In genomic region chr11:109704311-109705205, GRCm38 (mm10) we compare ENCODE assay signal across 17 mouse cellular contexts. TPM values are rescaled to one million over a fixed set of nuclear protein-coding genes. Genes with fewer than 3 reads are reported as not detected.
DNase-seq lines count a peak whose midpoint lies in the region; ATAC-seq and TF ChIP-seq lines count a peak whose summit lies in the region.
"Had no signal": no experiment of that assay in that cellular context is flagged by ENCODE, and none has a peak within 500 bp of the region (broad histone marks: within the 10 kb centered on the region; RNA-seq: fewer than 3 reads in every experiment).

No protein-coding gene starts in this region.

- H3K4me2 ChIP-seq in forebrain, embryonic 15.5 days (replicated peaks): no peak overlapping the region
- no peak overlapping the region for H3K4me2 ChIP-seq in kidney, embryonic 16.5 days (replicated peaks; ENCODE audit: low read depth, low read length)
- peak overlapping the region; percentile 53 for H3K4me2 ChIP-seq in CH12.LX (ENCODE audit: insufficient read depth, low read depth, poor library complexity, severe bottlenecking)
- no peak overlapping the region for H3K4me2 ChIP-seq in liver, embryonic 13.5 days
- H3K4me2 ChIP-seq: forebrain, embryonic 12.5 days had no signal

- intact Hi-C loops in left cerebral cortex, postnatal 36 days (cut with DNase I): no loop called here

- in situ Hi-C loops in CH12.LX (cut with MboI; ENCODE audit: low pct_ligation_motif_present, low pct_unique_long_range_greater_than_20kb, low sequenced_read_pairs): no loop called here

- H3K9ac ChIP-seq in forebrain, embryonic 15.5 days (replicated peaks): no peak overlapping the region
- no peak overlapping the region for H3K9ac ChIP-seq in kidney, embryonic 16.5 days (replicated peaks; ENCODE audit: low read length)
- no peak overlapping the region for H3K9ac ChIP-seq in CH12.LX (ENCODE audit: insufficient read depth, low read depth)
- H3K9ac ChIP-seq in liver, embryonic 13.5 days: no peak overlapping the region
- H3K9ac ChIP-seq: forebrain, embryonic 12.5 days; heart, embryonic 13.5 days; liver, embryonic 14.5 days had no signal

- no peaks in the 10 kb centered on the region for H3K36me3 ChIP-seq in forebrain, embryonic 15.5 days
- H3K36me3 ChIP-seq in forebrain, embryonic 10.5 days (replicated peaks): no peaks in the 10 kb centered on the region
- H3K36me3 ChIP-seq in kidney, embryonic 16.5 days (ENCODE audit: insufficient read depth, low read length): no peaks in the 10 kb centered on the region
- H3K36me3 ChIP-seq in CH12.LX (replicated peaks in 1 of 2; ENCODE audit: control insufficient read depth in 1 of 2, insufficient read depth in 1 of 2, low read length in 1 of 2): no peaks in the 10 kb centered on the region
- H3K36me3 ChIP-seq in liver, embryonic 13.5 days: no peaks in the 10 kb centered on the region
- H3K36me3 ChIP-seq: forebrain, embryonic 12.5 days; heart, embryonic 13.5 days had no signal

- H3K79me2 ChIP-seq in CH12.LX (replicated peaks; ENCODE audit: control insufficient read depth, extremely low read depth, insufficient read depth, poor library complexity, severe bottlenecking): no peaks in the 10 kb centered on the region

- no peak for TF ChIP-seq RAD21 in CH12.LX (IDR thresholded peaks at IDR 0.05; ENCODE audit: low read depth, low read length)

- no peaks in the 10 kb centered on the region for H3K27me3 ChIP-seq in forebrain, embryonic 15.5 days
- H3K27me3 ChIP-seq in forebrain, embryonic 10.5 days (ENCODE audit: poor library complexity, severe bottlenecking): no peaks in the 10 kb centered on the region
- H3K27me3 ChIP-seq in kidney, embryonic 16.5 days (ENCODE audit: insufficient read depth, low read length): no peaks in the 10 kb centered on the region
- peaks cover 2% of the 10 kb centered on the region for H3K27me3 ChIP-seq in CH12.LX (replicated peaks)
- no peaks in the 10 kb centered on the region for H3K27me3 ChIP-seq in liver, embryonic 13.5 days
- H3K27me3 ChIP-seq: forebrain, embryonic 12.5 days; heart, embryonic 13.5 days had no signal

- TF ChIP-seq CTCF in CH12.LX (conservative IDR thresholded peaks at IDR 0.05 in 1 of 2, IDR thresholded peaks at IDR 0.05 in 1 of 2; ENCODE audit: low read depth in 2 of 2, low read length in 2 of 2): no peak

- 0 out of 2 replicates have a peak overlapping the region, but pooled peaks have one; percentile 16 for H3K27ac ChIP-seq in forebrain, embryonic 15.5 days (replicated peaks)
- H3K27ac ChIP-seq in forebrain, embryonic 10.5 days: no peak overlapping the region
- H3K27ac ChIP-seq in kidney, embryonic 16.5 days (ENCODE audit: low read length): no peak overlapping the region
- no peak overlapping the region for H3K27ac ChIP-seq in CH12.LX (ENCODE audit: insufficient read depth, low read depth)
- peak overlapping the region; percentile 58 for H3K27ac ChIP-seq in liver, embryonic 13.5 days
- H3K27ac ChIP-seq: forebrain, embryonic 12.5 days; liver, embryonic 14.5 days had no signal

- DNase-seq in forebrain, embryonic 10.5 days (ENCODE audit: extremely low spot score, low spot score): no peak
- no peak for DNase-seq in kidney, postnatal 25 days
- peak; percentile 53 for DNase-seq in CH12.LX (ENCODE audit: extremely low read depth)
- no peak for DNase-seq in liver, embryonic 13.5 days
- no peak for DNase-seq in c-Kit-positive CD71-positive TER-119-positive erythroid progenitor cells, embryonic 14.5 days (ENCODE audit: low spot score)
- no peak for DNase-seq in left cerebral cortex, postnatal 36 days (ENCODE audit: low spot score in 2 of 2)
- DNase-seq: embryo, embryonic 11 days; heart, adult 18-20 months; heart, postnatal 36 days; lung, postnatal 10 days; thymus, postnatal 14 days had no signal

- 0 out of 2 replicates have a peak, but pooled peaks have one; percentile 8 for TF ChIP-seq EP300 in CH12.LX (IDR thresholded peaks at IDR 0.05; ENCODE audit: low read length)

- no peak for TF ChIP-seq POLR2A in CH12.LX (IDR thresholded peaks at IDR 0.05; ENCODE audit: low read depth, low read length)

- WGBS in forebrain, embryonic 15.5 days: 81% methylated on average over 22 of the region's 22 CpGs
- 91% methylated on average over 22 of the region's 22 CpGs for WGBS in forebrain, embryonic 10.5 days
- 64% methylated on average over 22 of the region's 22 CpGs for WGBS in kidney, embryonic 16.5 days
- WGBS in liver, embryonic 13.5 days (ENCODE audit: insufficient replicate concordance): 79% methylated on average over 22 of the region's 22 CpGs

- dilution Hi-C loops in CH12.LX (cut with MboI; ENCODE audit: extremely low pct_ligation_motif_present, extremely low pct_unique_long_range_greater_than_20kb, low sequenced_read_pairs): no loop called here

- H3K4me1 ChIP-seq in forebrain, embryonic 15.5 days: peaks cover 21% of the 10 kb centered on the region
- H3K4me1 ChIP-seq in forebrain, embryonic 10.5 days: peaks cover 5% of the 10 kb centered on the region
- peaks cover 23% of the 10 kb centered on the region for H3K4me1 ChIP-seq in kidney, embryonic 16.5 days (ENCODE audit: insufficient read depth, low read length)
- peaks cover 13 to 28% of the 10 kb centered on the region in 2 experiments for H3K4me1 ChIP-seq in CH12.LX (ENCODE audit: control insufficient read depth in 1 of 2, insufficient read depth in 2 of 2)
- peaks cover 25% of the 10 kb centered on the region for H3K4me1 ChIP-seq in liver, embryonic 13.5 days (replicated peaks)
- H3K4me1 ChIP-seq: forebrain, embryonic 12.5 days had no signal

- no peak overlapping the region for H3K4me3 ChIP-seq in forebrain, embryonic 15.5 days
- H3K4me3 ChIP-seq in forebrain, embryonic 10.5 days: no peak overlapping the region
- H3K4me3 ChIP-seq in kidney, embryonic 16.5 days (ENCODE audit: low read length): no peak overlapping the region
- H3K4me3 ChIP-seq in CH12.LX (replicated peaks in 1 of 3; ENCODE audit: low read depth in 2 of 3, low read length in 2 of 3, poor library complexity in 1 of 3): peak overlapping the region in 1 of 3 experiments; percentile 8
- H3K4me3 ChIP-seq in liver, embryonic 13.5 days (replicated peaks): no peak overlapping the region
- H3K4me3 ChIP-seq: forebrain, embryonic 12.5 days; heart, embryonic 13.5 days had no signal

- H3K9me3 ChIP-seq in forebrain, embryonic 15.5 days: no peaks in the 10 kb centered on the region
- H3K9me3 ChIP-seq in forebrain, embryonic 10.5 days: no peaks in the 10 kb centered on the region
- H3K9me3 ChIP-seq in kidney, embryonic 16.5 days (ENCODE audit: low read length): no peaks in the 10 kb centered on the region
- peaks cover 2% of the 10 kb centered on the region for H3K9me3 ChIP-seq in CH12.LX (replicated peaks; ENCODE audit: low read length)
- H3K9me3 ChIP-seq in liver, embryonic 13.5 days (replicated peaks): no peaks in the 10 kb centered on the region; the same call in 1 of the 2 replicates
- H3K9me3 ChIP-seq: forebrain, embryonic 12.5 days; heart, embryonic 13.5 days had no signal

- peak; percentile 11; the same call in 1 of the 2 replicates for ATAC-seq in forebrain, embryonic 15.5 days (replicated peaks)
- 0 out of 2 replicates have a peak, but pooled peaks have one; percentile 20 for ATAC-seq in kidney, embryonic 16.5 days (ENCODE audit: low FRiP score, low TSS enrichment)
- no peak for ATAC-seq in liver, embryonic 13.5 days (ENCODE audit: low read depth)

TF ChIP-seq in CH12.LX, 34 proteins besides CTCF, POLR2A, EP300 and RAD21:
- TF ChIP-seq MYC (IDR thresholded peaks at IDR 0.05; ENCODE audit: low read depth, low read length): 0 out of 2 replicates have a peak, but pooled peaks have one; percentile 17
- TF ChIP-seq PAX5 (IDR thresholded peaks at IDR 0.05; ENCODE audit: low read length): no peak
- peak; percentile 69 for TF ChIP-seq USF2 (conservative IDR thresholded peaks at IDR 0.05; ENCODE audit: low read depth, low read length)
- TF ChIP-seq POLR2AphosphoS2 (IDR thresholded peaks at IDR 0.05; ENCODE audit: low read depth, low read length): no peak
- no peak for TF ChIP-seq ZNF384 (IDR thresholded peaks at IDR 0.05; ENCODE audit: low read depth, low read length)
- no peak for TF ChIP-seq BHLHE40 (IDR thresholded peaks at IDR 0.05; ENCODE audit: low read depth, low read length)
- TF ChIP-seq CHD2 (IDR thresholded peaks at IDR 0.05; ENCODE audit: low read length): no peak
- no peak for TF ChIP-seq MAFK (IDR thresholded peaks at IDR 0.05; ENCODE audit: insufficient replicate concordance, low read length)
- TF ChIP-seq SIN3A (IDR thresholded peaks at IDR 0.05; ENCODE audit: low read length): peak; percentile 65
- no peak for TF ChIP-seq MAZ (IDR thresholded peaks at IDR 0.05; ENCODE audit: low read depth, low read length)
- TF ChIP-seq MAX (IDR thresholded peaks at IDR 0.05; ENCODE audit: low read length): peak; percentile 78
- TF ChIP-seq USF1 (IDR thresholded peaks at IDR 0.05; ENCODE audit: low read depth, low read length): peak; percentile 67
- TF ChIP-seq ETS1 (conservative IDR thresholded peaks at IDR 0.05; ENCODE audit: low read depth, low read length): no peak
- peak; percentile 40; the same call in 1 of the 2 replicates for TF ChIP-seq MXI1 (IDR thresholded peaks at IDR 0.05; ENCODE audit: low read depth, low read length)
- no peak for TF ChIP-seq GABPA (IDR thresholded peaks at IDR 0.05; ENCODE audit: insufficient replicate concordance, low read depth, low read length)
TF ChIP-seq in CH12.LX: peak in this region for 6.

RNA-seq across cellular contexts. Expression of gene Fam20a, which starts 17.5 kb away (rescaled TPM):
- 1.7 and 1.8 TPM in 2 replicates for polyA plus RNA-seq in forebrain, embryonic 15.5 days (2015; fragmentation: Nextera tagmentation; extraction: Ambion mirVana)
- 1.2 and 2.0 TPM in 2 replicates for polyA plus RNA-seq in forebrain, embryonic 10.5 days (2016; fragmentation: Nextera tagmentation; extraction: Ambion mirVana)
- 2.9 TPM in 2 replicates for polyA plus RNA-seq in kidney, embryonic 16.5 days (2015; fragmentation: Nextera tagmentation; extraction: Ambion mirVana)
- total RNA-seq in CH12.LX (2012; rRNA removed): 0.08 TPM in 1 of 2 replicates, not detected in the other
- total RNA-seq in CH12.LX (2014; rRNA removed): not detected in 2 replicates
- not detected in 2 replicates for polyA plus RNA-seq in CH12.LX (2012; ENCODE audit: insufficient read length, low read depth)
- 3.7 and 4.1 TPM in 2 replicates for polyA plus RNA-seq in liver, embryonic 13.5 days (2015; fragmentation: Nextera tagmentation; extraction: Ambion mirVana)
- total RNA-seq in left cerebral cortex, postnatal 36 days (2021): 10 to 100 TPM; 14.0 to 15.6 TPM
- total RNA-seq: MEL had no signal

RNA-seq across cellular contexts. Expression of gene Prkar1a, which starts 55.4 kb away (rescaled TPM):
- 472 and 496 TPM in 2 replicates for polyA plus RNA-seq in forebrain, embryonic 15.5 days (2015; fragmentation: Nextera tagmentation; extraction: Ambion mirVana)
- 300 TPM in 2 replicates for polyA plus RNA-seq in forebrain, embryonic 10.5 days (2016; fragmentation: Nextera tagmentation; extraction: Ambion mirVana)
- polyA plus RNA-seq in kidney, embryonic 16.5 days (2015; fragmentation: Nextera tagmentation; extraction: Ambion mirVana): 375 and 395 TPM in 2 replicates
- total RNA-seq in CH12.LX (2012; rRNA removed) (89.6 and 93.1 TPM in 2 replicates), CH12.LX (2014; rRNA removed) (104 and 111 TPM in 2 replicates)
- polyA plus RNA-seq in CH12.LX (2012; ENCODE audit: insufficient read length, low read depth): 203 and 220 TPM in 2 replicates
- polyA plus RNA-seq in liver, embryonic 13.5 days (2015; fragmentation: Nextera tagmentation; extraction: Ambion mirVana): 126 and 148 TPM in 2 replicates
- total RNA-seq in left cerebral cortex, postnatal 36 days (2021): 100 to 1,000 TPM; 563 to 569 TPM

Comparison
In these comparisons a context has a peak if more than half of its experiments do, and no peak if none do; other contexts are left out.
1. H3K27ac ChIP-seq: peak in forebrain, embryonic 15.5 days (single experiment) and liver, embryonic 13.5 days (single experiment); none in forebrain, embryonic 10.5 days (single experiment), kidney, embryonic 16.5 days (single experiment) and CH12.LX (single experiment).